Mouse (Mus musculus) forebrain, embryonic 11.5 days (tissue): Measurements from ENCODE around the gene Padi1. TPM values are rescaled to one million over a fixed set of nuclear protein-coding genes. Genes with fewer than 3 reads are reported as not detected.
A peak's percentile ranks its signal among the peaks of the same experiment; 100 is the strongest.

ENCODE experiments used
- ATAC-seq: fragments of 200-750 bp; cut with Nextera tagmentation; replicated peaks from 2 replicates; pipeline ENCODE4 v1.8.0; 2017; ENCODE audit warnings: moderate TSS enrichment; ENCODE audit not compliant: low FRiP score
- DNase-seq: peaks from one replicate; pipeline ENCODE4 v3.0.0-alpha.2; 2017; ENCODE audit warnings: low spot score
- H3K27ac ChIP-seq: fragments of 300-500 bp; sonication (generic); 2 replicates; pipeline ENCODE4 v1.5.1; 2014; ENCODE audit warnings: low read depth, low read length
- H3K27me3 ChIP-seq: fragments of 300-500 bp; sonication (generic); 2 replicates; pipeline ENCODE4 v1.6.1; 2014; ENCODE audit warnings: mild to moderate bottlenecking, low read length, mixed read lengths; ENCODE audit not compliant: control insufficient read depth, insufficient read depth
- H3K36me3 ChIP-seq: fragments of 300-500 bp; sonication (generic); 2 replicates; pipeline ENCODE4 v1.6.1; 2014; ENCODE audit warnings: mild to moderate bottlenecking, low read length, moderate library complexity, mixed read lengths; ENCODE audit not compliant: control insufficient read depth, insufficient read depth
- H3K4me1 ChIP-seq: fragments of 300-500 bp; sonication (generic); replicated peaks from 2 replicates; pipeline ENCODE4 v1.6.1; 2014; ENCODE audit warnings: low read length, mixed read lengths; ENCODE audit not compliant: control insufficient read depth, insufficient read depth
- H3K4me2 ChIP-seq: fragments of 300-500 bp; sonication (generic); 2 replicates; pipeline ENCODE4 v1.6.1; 2014; ENCODE audit warnings: low read depth, mild to moderate bottlenecking, low read length, moderate library complexity, mixed read lengths; ENCODE audit not compliant: severe bottlenecking
- H3K4me3 ChIP-seq: fragments of 300-500 bp; sonication (generic); 2 replicates; pipeline ENCODE4 v1.5.1; 2014; ENCODE audit warnings: low read depth, low read length
- H3K9ac ChIP-seq: fragments of 300-500 bp; sonication (generic); 2 replicates; pipeline ENCODE4 v1.6.1; 2014; ENCODE audit warnings: low read length
- H3K9me3 ChIP-seq: fragments of 300-500 bp; sonication (generic); 2 replicates; pipeline ENCODE4 v1.6.1; 2016; ENCODE audit warnings: low read length, mixed read lengths; ENCODE audit not compliant: control insufficient read depth
- WGBS: fragments of 180-500 bp; shearing (Covaris S2); extraction: QIAGEN DNeasy Blood & Tissue Kit; methylation state at CpG from one replicate; pipeline ENCODE4 v1.1.7; 2014; 5-methylcytosine and 5-hydroxymethylcytosine counted together
- polyA plus RNA-seq: library from polyadenylated mRNA; unstranded; fragments of >200 nt; fragmentation: Nextera tagmentation; extraction: Ambion mirVana; gene quantifications from 2 replicates; pipeline ENCODE4 v1.2.1, GENCODE M21; 2014

Padi1 gene
- polyA plus RNA-seq, 1 experiment from 2014 or later: not detected

DNA sequence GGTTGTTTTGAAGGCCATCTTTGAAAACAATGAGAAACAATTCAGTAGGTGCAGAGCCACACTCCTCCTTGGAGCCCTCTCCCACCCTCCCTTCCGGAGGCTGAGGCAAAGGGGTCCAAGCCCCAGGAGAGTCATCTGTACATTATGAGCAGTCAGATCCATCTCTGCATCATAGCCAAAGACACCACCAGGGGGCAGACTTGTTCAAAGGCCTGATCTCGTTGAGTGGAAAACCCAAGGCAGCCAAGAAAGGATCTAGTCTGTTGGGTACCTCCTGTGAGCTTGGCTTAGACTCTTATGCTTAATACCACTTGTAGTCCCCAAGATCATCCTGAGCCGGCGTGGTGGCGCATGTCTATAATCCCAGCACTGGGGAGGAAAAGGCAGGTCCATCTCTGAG, 23.6 kb downstream of the Padi1 start:
- WGBS: 74% methylated on average over 5 of the region's 5 CpGs
- DNase-seq: peak; percentile 68

DNA sequence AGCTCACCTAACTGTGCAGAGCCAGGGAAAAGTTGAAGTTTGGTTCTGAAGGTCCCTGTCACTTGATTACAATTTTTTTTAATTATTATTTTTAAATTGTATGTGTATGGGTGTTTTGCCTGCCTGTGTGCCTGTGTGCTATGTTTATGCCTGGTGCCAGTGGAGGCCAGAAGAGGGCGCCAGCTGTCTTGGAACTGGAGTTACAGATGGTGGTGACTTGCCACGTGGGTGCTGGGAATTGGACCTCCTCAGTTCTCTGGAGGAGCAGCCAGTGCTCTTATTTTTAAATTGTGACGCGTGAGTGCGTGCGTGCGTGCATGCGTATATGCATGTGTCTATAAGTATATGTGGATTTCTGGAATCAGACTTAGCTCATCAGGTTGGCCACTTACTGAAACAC, 28.2 kb downstream of the Padi1 start:
- no peak overlapping the region for H3K4me3 ChIP-seq
- no peak overlapping the region for H3K4me2 ChIP-seq
- 90% methylated on average over 8 of the region's 8 CpGs for WGBS
- no peak overlapping the region for H3K27ac ChIP-seq
- no peak for DNase-seq
- H3K36me3 ChIP-seq: no peaks in the 10 kb centered on the region
- no peak for ATAC-seq
- H3K9me3 ChIP-seq: no peaks in the 10 kb centered on the region
- H3K9ac ChIP-seq: no peak overlapping the region
- H3K27me3 ChIP-seq: no peaks in the 10 kb centered on the region
- H3K4me1 ChIP-seq: 0 out of 2 replicates have a peak, but pooled peaks cover 8% of the 10 kb centered on the region

More for the DNA sequence above, 23.6 kb downstream of the Padi1 start:
- no peak for ATAC-seq
- H3K9me3 ChIP-seq: no peaks in the 10 kb centered on the region
- no peaks in the 10 kb centered on the region for H3K27me3 ChIP-seq
- no peak overlapping the region for H3K4me3 ChIP-seq
- no peaks in the 10 kb centered on the region for H3K36me3 ChIP-seq
- no peak overlapping the region for H3K4me2 ChIP-seq
- H3K27ac ChIP-seq: no peak overlapping the region
- H3K9ac ChIP-seq: no peak overlapping the region
- no peaks in the 10 kb centered on the region for H3K4me1 ChIP-seq

DNA sequence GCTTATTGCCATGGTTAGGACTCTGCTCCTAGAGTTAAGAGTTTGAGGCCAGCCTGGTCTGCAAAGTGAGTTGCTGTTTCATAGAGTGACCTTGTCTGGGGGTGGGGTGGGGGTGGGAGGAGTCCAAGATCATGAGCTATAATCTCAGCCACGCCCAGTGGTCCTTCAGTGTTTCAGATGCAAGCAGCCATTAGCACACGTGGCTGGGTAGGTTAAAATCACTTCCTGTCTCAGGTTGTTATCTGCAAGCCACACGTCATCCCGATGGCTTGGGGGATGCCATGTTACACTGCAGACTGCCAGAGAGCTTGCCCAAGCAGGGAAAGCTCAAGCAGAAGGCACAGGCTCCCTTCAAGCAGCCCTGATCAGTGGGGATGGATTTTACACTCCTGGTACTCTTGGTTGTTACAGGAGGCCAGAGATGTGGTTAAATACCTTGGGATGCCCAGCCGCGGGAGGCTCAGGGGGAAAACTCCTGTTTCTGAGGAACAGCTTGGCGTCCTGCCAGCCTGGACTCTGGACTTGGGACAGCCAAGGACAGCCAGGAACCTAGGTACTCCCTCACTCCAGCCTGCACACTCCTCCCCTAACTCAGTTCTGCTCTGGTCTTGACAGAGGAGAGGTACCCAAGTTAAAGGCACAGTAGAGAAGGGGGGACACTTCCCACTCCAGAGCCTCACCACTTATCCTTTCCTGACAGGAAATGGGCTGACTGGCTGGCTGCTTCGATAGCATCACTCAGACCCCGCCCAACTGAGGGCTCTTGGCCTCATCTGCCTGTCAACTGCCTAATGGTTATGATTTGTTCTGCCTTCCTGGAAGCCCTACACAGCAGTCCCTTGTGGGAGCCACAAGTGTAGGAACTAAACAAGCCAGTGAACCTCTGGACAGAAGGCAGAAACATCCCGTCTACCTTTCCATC, 29.3 kb downstream of the Padi1 start:
- Histone ChIP-seq H3K9ac (no peak overlapping the region), H3K4me3 (no peak overlapping the region), H3K9me3 (no peaks in the 10 kb centered on the region), H3K36me3 (no peaks in the 10 kb centered on the region), H3K27me3 (no peaks in the 10 kb centered on the region), H3K27ac (no peak overlapping the region), H3K4me2 (no peak overlapping the region), H3K4me1 (0 out of 2 replicates have a peak, but pooled peaks cover 8% of the 10 kb centered on the region)
- WGBS: 73% methylated on average over 10 of the region's 10 CpGs
- ATAC-seq (no peak), DNase-seq (no peak)

DNA sequence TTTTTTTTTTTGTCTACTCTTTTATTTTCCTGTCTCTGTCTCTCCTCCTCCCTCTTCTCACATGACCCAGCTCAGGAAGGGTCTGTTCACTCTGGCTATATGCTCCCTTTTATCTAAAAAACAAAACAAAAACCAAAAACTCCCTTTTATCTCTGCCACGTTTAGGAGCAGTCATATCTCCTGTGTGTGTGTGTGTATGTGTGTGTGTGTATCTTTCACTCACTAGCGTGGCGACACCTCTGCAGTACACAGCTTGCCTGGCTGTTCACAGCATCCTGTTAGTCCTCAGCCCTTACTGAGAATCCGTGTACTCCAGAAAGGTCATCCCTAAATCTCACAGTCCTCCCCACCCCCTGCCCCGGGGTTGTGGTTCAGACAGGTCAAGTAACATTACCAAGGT, 30.1 kb downstream of the Padi1 start:
- H3K4me3 ChIP-seq: no peak overlapping the region
- 75% methylated on average over 5 of the region's 5 CpGs for WGBS
- ATAC-seq (no peak), DNase-seq (no peak)
- H3K27ac ChIP-seq: no peak overlapping the region
- H3K9me3 ChIP-seq: no peaks in the 10 kb centered on the region
- 0 out of 2 replicates have a peak, but pooled peaks cover 8% of the 10 kb centered on the region for H3K4me1 ChIP-seq
- no peaks in the 10 kb centered on the region for H3K27me3 ChIP-seq
- H3K4me2 ChIP-seq: no peak overlapping the region
- no peak overlapping the region for H3K9ac ChIP-seq
- H3K36me3 ChIP-seq: no peaks in the 10 kb centered on the region

DNA sequence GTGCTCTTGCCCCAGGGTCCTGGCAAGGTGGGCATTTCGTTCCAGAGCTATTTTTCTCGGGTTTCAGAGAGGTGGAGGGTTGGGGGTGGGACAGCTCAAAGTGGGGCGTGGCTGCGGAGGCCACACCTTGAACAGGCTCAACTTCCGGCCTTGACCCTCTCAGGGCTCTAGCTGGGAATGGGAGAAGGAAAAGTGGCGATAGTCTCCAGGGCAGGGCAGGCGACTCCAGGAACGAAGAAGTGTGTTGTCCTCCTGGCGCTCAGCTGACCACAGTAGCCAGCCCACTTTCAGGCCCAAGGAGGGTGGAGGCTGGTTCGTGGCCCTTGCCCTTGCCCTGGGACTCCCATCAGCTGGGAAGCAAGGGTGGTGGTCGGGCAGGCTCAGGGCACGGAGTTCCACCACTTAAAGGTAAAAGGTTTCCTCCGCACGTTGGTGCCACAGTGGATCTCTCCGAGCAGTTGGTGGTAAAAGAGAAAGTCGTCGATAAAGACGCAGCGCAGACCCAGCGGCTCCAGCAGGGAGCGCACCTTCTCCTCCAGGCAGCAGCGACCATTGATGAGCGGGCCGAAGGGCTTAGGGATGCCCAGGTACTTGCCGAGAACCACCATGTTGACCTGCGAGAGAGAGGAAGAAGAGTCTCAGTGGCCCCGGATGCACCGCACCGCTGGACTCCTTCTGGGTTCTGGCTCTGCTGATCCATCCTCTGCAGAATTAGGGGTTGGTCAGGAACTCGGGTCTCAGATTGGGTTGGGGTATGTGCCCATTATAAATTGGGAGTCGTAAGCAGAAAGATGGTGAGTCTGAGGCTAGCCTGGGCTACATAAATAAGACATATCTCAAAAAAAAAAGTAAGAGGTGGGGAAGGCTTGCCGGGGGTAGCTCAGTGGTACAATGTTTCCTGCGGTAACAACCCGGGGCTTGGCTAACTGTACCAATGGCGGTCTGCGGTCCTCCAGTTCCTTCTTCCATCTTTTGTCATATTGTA, 31.0 kb downstream of the Padi1 start:
- Histone ChIP-seq H3K4me2 (peak overlapping the region; percentile 63), H3K9ac (peak overlapping the region; percentile 43; the same call in 1 of the 2 replicates), H3K4me1 (0 out of 2 replicates have a peak, but pooled peaks cover 8% of the 10 kb centered on the region), H3K9me3 (no peaks in the 10 kb centered on the region), H3K27ac (no peak overlapping the region), H3K36me3 (no peaks in the 10 kb centered on the region), H3K27me3 (no peaks in the 10 kb centered on the region), H3K4me3 (peak overlapping the region; percentile 28)
- WGBS: 25% methylated on average over 36 of the region's 36 CpGs
- peak; percentile 67 for DNase-seq
- ATAC-seq: peak; percentile 53; the same call in 1 of the 2 replicates

DNA sequence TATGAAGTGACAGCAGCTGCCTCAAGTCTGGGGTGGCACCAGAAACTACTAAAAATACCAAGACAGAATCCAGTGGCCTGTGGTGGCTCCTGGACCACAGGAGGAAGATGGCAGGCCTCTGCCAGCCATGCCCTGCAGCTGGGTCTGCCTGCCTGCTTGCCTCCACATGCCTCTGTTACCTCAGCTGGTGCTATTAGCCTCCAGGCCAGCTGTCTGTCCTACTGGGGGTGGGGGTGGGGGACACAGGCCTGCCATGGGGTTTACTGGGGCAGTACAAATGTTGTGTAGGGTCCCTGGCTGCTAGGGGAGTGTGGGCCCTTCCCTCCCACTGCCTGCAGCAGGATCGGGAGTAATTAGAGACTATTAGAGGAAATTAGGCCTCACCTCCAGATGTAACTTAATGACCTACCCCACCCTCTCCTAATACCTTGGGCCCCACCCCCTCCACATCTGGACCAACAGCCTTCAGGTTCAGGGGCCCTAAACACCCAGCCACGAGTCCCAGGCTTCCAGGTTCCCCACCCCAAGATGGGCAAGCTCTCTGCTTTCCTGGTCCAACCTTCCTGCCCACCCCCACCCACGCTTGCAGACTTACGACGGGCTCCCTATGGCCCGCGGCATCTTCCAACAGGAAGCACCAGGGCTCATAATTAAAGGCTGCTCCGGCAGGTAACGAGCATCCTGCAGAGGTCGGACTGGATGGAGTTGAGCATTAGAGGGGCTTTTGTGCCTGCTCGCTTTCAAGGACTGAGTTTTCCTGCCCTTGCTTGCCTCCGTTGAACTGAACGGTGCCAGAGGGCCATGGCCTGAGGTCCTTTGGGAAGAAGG, 32.0 kb downstream of the Padi1 start:
- Histone ChIP-seq H3K4me3 (peak overlapping the region; percentile 28), H3K27me3 (no peaks in the 10 kb centered on the region), H3K27ac (no peak overlapping the region), H3K9ac (peak overlapping the region; percentile 43; the same call in 1 of the 2 replicates), H3K9me3 (no peaks in the 10 kb centered on the region), H3K36me3 (no peaks in the 10 kb centered on the region), H3K4me1 (0 out of 2 replicates have a peak, but pooled peaks cover 8% of the 10 kb centered on the region), H3K4me2 (peak overlapping the region; percentile 63)
- no peak for ATAC-seq
- WGBS: 22% methylated on average over 13 of the region's 13 CpGs
- no peak for DNase-seq

DNA sequence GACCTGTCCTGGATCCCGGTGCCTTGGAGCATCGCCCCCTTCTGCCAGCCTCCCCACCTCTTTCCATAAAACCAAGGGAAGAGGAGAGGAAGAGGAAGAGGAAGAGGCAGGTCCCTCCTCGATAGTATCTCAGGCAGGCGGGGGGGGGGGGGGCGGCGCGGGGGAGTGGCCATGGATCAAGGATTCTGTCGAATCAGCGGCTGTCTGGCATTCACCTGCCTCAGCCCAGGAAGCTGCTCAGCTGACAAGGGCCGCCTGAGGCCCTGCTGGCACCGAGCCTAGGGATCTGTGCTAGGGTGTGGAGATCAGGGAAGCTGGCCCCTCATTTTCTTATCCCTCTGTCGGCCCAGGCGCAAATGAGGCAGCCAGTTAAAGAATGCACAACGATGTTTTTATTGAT, 33.0 kb downstream of the Padi1 start:
- no peak overlapping the region for H3K4me3 ChIP-seq
- H3K4me2 ChIP-seq: no peak overlapping the region
- no peaks in the 10 kb centered on the region for H3K27me3 ChIP-seq
- no peaks in the 10 kb centered on the region for H3K36me3 ChIP-seq
- H3K9ac ChIP-seq: no peak overlapping the region
- 0 out of 2 replicates have a peak, but pooled peaks cover 8% of the 10 kb centered on the region for H3K4me1 ChIP-seq
- 44% methylated on average over 14 of the region's 14 CpGs for WGBS
- DNase-seq (no peak), ATAC-seq (no peak)
- H3K9me3 ChIP-seq: no peaks in the 10 kb centered on the region
- H3K27ac ChIP-seq: no peak overlapping the region
